32 mouse cellular contexts compared by ENCODE assay signal in genomic region chr7:103826255-103826887, GRCm38 (mm10). TPM values are rescaled to one million over a fixed set of nuclear protein-coding genes. Genes with fewer than 3 reads are reported as not detected.
DNase-seq lines count a peak whose midpoint lies in the region; ATAC-seq lines count a peak whose summit lies in the region.
"Had no signal": no experiment of that assay in that cellular context is flagged by ENCODE, and none has a peak within 500 bp of the region (broad histone marks: within the 10 kb centered on the region; RNA-seq: fewer than 3 reads in every experiment).

No protein-coding gene starts in this region.

- H3K27me3 ChIP-seq in liver, embryonic 16.5 days (ENCODE audit: control insufficient read depth, insufficient read depth, low read depth, low read length), result no peaks in the 10 kb centered on the region
- no peaks in the 10 kb centered on the region for H3K27me3 ChIP-seq in heart, embryonic 11.5 days (ENCODE audit: control insufficient read depth, insufficient read depth, low read length)
- H3K27me3 ChIP-seq: midbrain, embryonic 15.5 days; neural tube, embryonic 13.5 days had no signal

- 46% methylated on average over 3 of the region's 3 CpGs for WGBS in liver, embryonic 16.5 days (ENCODE audit: insufficient replicate concordance)
- 61% methylated on average over 3 of the region's 3 CpGs for WGBS in heart, embryonic 11.5 days (ENCODE audit: insufficient replicate concordance)

- intact Hi-C loops in heart, postnatal 10 days (cut with DNase I), result no loop called here

- peak overlapping the region; percentile 65 for H3K9ac ChIP-seq in liver, embryonic 16.5 days (ENCODE audit: low read depth, low read length)
- no peak overlapping the region for H3K9ac ChIP-seq in heart, embryonic 11.5 days (ENCODE audit: low read depth, low read length)
- H3K9ac ChIP-seq: midbrain, embryonic 15.5 days; neural tube, embryonic 13.5 days had no signal

- peak; percentile 3 to 5 for DNase-seq in layer of hippocampus, postnatal 14 days (ENCODE audit: low spot score in 2 of 2)
- no peak for DNase-seq in layer of hippocampus, postnatal 10 days (ENCODE audit: low spot score in 2 of 2)
- peak; percentile 82 for DNase-seq in c-Kit-negative CD71-positive TER-119-positive erythroid progenitor cells, embryonic 14.5 days (ENCODE audit: low read depth, low spot score)
- peak; percentile 79 for DNase-seq in liver
- DNase-seq in heart, postnatal 10 days, result no peak
- no peak for DNase-seq in right cerebral cortex, postnatal 14 days
- DNase-seq: adrenal gland, postnatal 14 days; cerebellum, adult 11-12 months; cerebellum, postnatal 14 days; kidney, adult 8-10 months; kidney, postnatal 25 days; retina, postnatal 1 day; right cerebral cortex, postnatal 4 days; thymus, adult 2 months had no signal

- peaks cover 19% of the 10 kb centered on the region for H3K4me1 ChIP-seq in liver, embryonic 16.5 days (ENCODE audit: control insufficient read depth, low read depth, low read length)
- no peaks in the 10 kb centered on the region for H3K4me1 ChIP-seq in heart, embryonic 11.5 days (ENCODE audit: control insufficient read depth, insufficient read depth, low read length)
- H3K4me1 ChIP-seq: heart, embryonic 10.5 days; limb, embryonic 10.5 days; midbrain, embryonic 15.5 days; neural tube, embryonic 13.5 days had no signal

- peak overlapping the region; percentile 96 for H3K27ac ChIP-seq in liver, embryonic 16.5 days (ENCODE audit: low read length)
- no peak overlapping the region for H3K27ac ChIP-seq in heart, embryonic 11.5 days (ENCODE audit: low read depth, low read length)
- H3K27ac ChIP-seq: heart, embryonic 10.5 days; limb, embryonic 10.5 days; macrophage; midbrain, embryonic 15.5 days; neural tube, embryonic 13.5 days had no signal

- peak overlapping the region; percentile 58 for H3K4me3 ChIP-seq in liver, embryonic 16.5 days (ENCODE audit: low read depth, low read length)
- H3K4me3 ChIP-seq in heart, embryonic 11.5 days (ENCODE audit: low read depth, low read length), result no peak overlapping the region
- H3K4me3 ChIP-seq: heart, embryonic 10.5 days; limb, embryonic 10.5 days; midbrain, embryonic 15.5 days; myocyte; neural tube, embryonic 13.5 days had no signal

- peak; percentile 47 for ATAC-seq in liver, embryonic 16.5 days (ENCODE audit: low read depth)
- ATAC-seq in heart, embryonic 11.5 days (replicated peaks; ENCODE audit: insufficient number of reproducible peaks, low FRiP score, low TSS enrichment), result no peak
- ATAC-seq: CD4-positive, CD25-positive, alpha-beta regulatory T cell, adult 4 months; forebrain, embryonic 14.5 days; midbrain, embryonic 15.5 days had no signal

- no peaks in the 10 kb centered on the region for H3K36me3 ChIP-seq in liver, embryonic 16.5 days (ENCODE audit: control insufficient read depth, insufficient read depth)
- no peaks in the 10 kb centered on the region for H3K36me3 ChIP-seq in heart, embryonic 11.5 days (ENCODE audit: control insufficient read depth, insufficient read depth, low read length)
- H3K36me3 ChIP-seq: heart, embryonic 10.5 days; limb, embryonic 10.5 days; midbrain, embryonic 15.5 days; neural tube, embryonic 13.5 days had no signal

- peak overlapping the region; percentile 41; the same call in 1 of the 2 replicates for H3K4me2 ChIP-seq in liver, embryonic 16.5 days (ENCODE audit: low read depth, low read length)
- H3K4me2 ChIP-seq in heart, embryonic 11.5 days, result no peak overlapping the region
- H3K4me2 ChIP-seq: midbrain, embryonic 15.5 days; neural tube, embryonic 13.5 days had no signal

- no peaks in the 10 kb centered on the region for H3K9me3 ChIP-seq in liver, embryonic 16.5 days (replicated peaks; ENCODE audit: control insufficient read depth, low read length)
- no peaks in the 10 kb centered on the region for H3K9me3 ChIP-seq in heart, embryonic 11.5 days (replicated peaks; ENCODE audit: control insufficient read depth, low read length)
- H3K9me3 ChIP-seq: heart, embryonic 10.5 days; limb, embryonic 10.5 days; midbrain, embryonic 15.5 days; neural tube, embryonic 13.5 days had no signal

RNA-seq across cellular contexts. Expression of gene Hbb-bs, which starts 1.5 kb away (rescaled TPM):
- 100 to 1,000 TPM; 565 to 654 TPM for total RNA-seq in layer of hippocampus, postnatal 14 days (2021)
- 100 to 1,000 TPM; 744 to 802 TPM for total RNA-seq in layer of hippocampus, postnatal 10 days (2021)
- polyA plus RNA-seq in liver, embryonic 16.5 days (2015; fragmentation: Nextera tagmentation; extraction: Ambion mirVana), result 113,562 and 115,549 TPM in 2 replicates
- 1,000 to 10,000 TPM; 4,406 to 9,811 TPM for total RNA-seq in heart, postnatal 10 days (2021)
- 849 and 1,123 TPM in 2 replicates for polyA plus RNA-seq in heart, embryonic 11.5 days (2014; fragmentation: Nextera tagmentation; extraction: Ambion mirVana)
- polyA plus RNA-seq: macrophage, myocyte had no signal

RNA-seq across cellular contexts. Expression of gene Hbb-bt, which starts 12.6 kb away (rescaled TPM):
- 10 to 100 TPM; 58.3 to 79.4 TPM for total RNA-seq in layer of hippocampus, postnatal 14 days (2021)
- total RNA-seq in layer of hippocampus, postnatal 10 days (2021), result 10 to 100 TPM; 83.8 to 97.7 TPM
- polyA plus RNA-seq in liver, embryonic 16.5 days (2015; fragmentation: Nextera tagmentation; extraction: Ambion mirVana), result 43,947 and 47,652 TPM in 2 replicates
- total RNA-seq in heart, postnatal 10 days (2021), result 1,000 to 10,000 TPM in 1 of 2 experiments, 100 to 1,000 TPM in 1; 560 to 1,219 TPM
- 2,483 and 3,067 TPM in 2 replicates for polyA plus RNA-seq in heart, embryonic 11.5 days (2014; fragmentation: Nextera tagmentation; extraction: Ambion mirVana)
- total RNA-seq: granulocyte monocyte progenitor cell, adult 5-6 weeks had no signal
- polyA plus RNA-seq: macrophage, myocyte had no signal

RNA-seq across cellular contexts. Expression of gene Hbb-bh2, which starts 13.9 kb away (rescaled TPM):
- total RNA-seq in layer of hippocampus, postnatal 14 days (2021), result not detected
- total RNA-seq in layer of hippocampus, postnatal 10 days (2021), result not detected
- 0.22 TPM in 1 of 2 replicates, not detected in the other for polyA plus RNA-seq in liver, embryonic 16.5 days (2015; fragmentation: Nextera tagmentation; extraction: Ambion mirVana)
- total RNA-seq in heart, postnatal 10 days (2021), result not detected
- polyA plus RNA-seq in heart, embryonic 11.5 days (2014; fragmentation: Nextera tagmentation; extraction: Ambion mirVana), result 0.31 TPM in 1 of 2 replicates, not detected in the other
- total RNA-seq: adrenal gland, postnatal 14 days; gastrocnemius, adult 8-10 months; granulocyte monocyte progenitor cell, adult 5-6 weeks; layer of hippocampus, adult 8-10 months; liver, adult 2 months had no signal
- polyA plus RNA-seq: CD4-positive, CD25-positive, alpha-beta regulatory T cell, adult 4 months; embryonic facial prominence, embryonic 11.5 days; forebrain, embryonic 14.5 days; heart, postnatal 0 days; hindbrain, embryonic 11.5 days; limb, embryonic 10.5 days; liver, adult 2 months; lung, postnatal 0 days; macrophage; midbrain, embryonic 15.5 days; myocyte; neural tube, embryonic 13.5 days; thymus, adult 2 months had no signal

RNA-seq across cellular contexts. Expression of gene Hbb-bh1, which starts 16.6 kb away (rescaled TPM):
- total RNA-seq in layer of hippocampus, postnatal 14 days (2021), result not detected
- total RNA-seq in layer of hippocampus, postnatal 10 days (2021), result not detected
- polyA plus RNA-seq in liver, embryonic 16.5 days (2015; fragmentation: Nextera tagmentation; extraction: Ambion mirVana), result 24.9 and 31.8 TPM in 2 replicates
- not detected for total RNA-seq in heart, postnatal 10 days (2021)
- polyA plus RNA-seq in heart, embryonic 11.5 days (2014; fragmentation: Nextera tagmentation; extraction: Ambion mirVana), result 7,786 and 8,740 TPM in 2 replicates
- total RNA-seq: adrenal gland, postnatal 14 days; gastrocnemius, adult 8-10 months; granulocyte monocyte progenitor cell, adult 5-6 weeks; layer of hippocampus, adult 8-10 months; liver, adult 2 months had no signal
- polyA plus RNA-seq: CD4-positive, CD25-positive, alpha-beta regulatory T cell, adult 4 months; heart, postnatal 0 days; liver, adult 2 months; macrophage; myocyte had no signal

RNA-seq across cellular contexts. Expression of gene Hbb-y, which starts 26.6 kb away (rescaled TPM):
- total RNA-seq in layer of hippocampus, postnatal 14 days (2021), result not detected
- not detected for total RNA-seq in layer of hippocampus, postnatal 10 days (2021)
- polyA plus RNA-seq in liver, embryonic 16.5 days (2015; fragmentation: Nextera tagmentation; extraction: Ambion mirVana), result 114 and 115 TPM in 2 replicates
- total RNA-seq in heart, postnatal 10 days (2021), result not detected
- 35,401 and 41,924 TPM in 2 replicates for polyA plus RNA-seq in heart, embryonic 11.5 days (2014; fragmentation: Nextera tagmentation; extraction: Ambion mirVana)
- total RNA-seq: adrenal gland, postnatal 14 days; gastrocnemius, adult 8-10 months; granulocyte monocyte progenitor cell, adult 5-6 weeks; layer of hippocampus, adult 8-10 months; liver, adult 2 months had no signal
- polyA plus RNA-seq: CD4-positive, CD25-positive, alpha-beta regulatory T cell, adult 4 months; liver, adult 2 months; macrophage; myocyte had no signal

Comparison
In these comparisons a context has a peak if more than half of its experiments do, and no peak if none do; other contexts are left out.
1. DNase-seq: peak in layer of hippocampus, postnatal 14 days (2 of 2), c-Kit-negative CD71-positive TER-119-positive erythroid progenitor cells, embryonic 14.5 days (single experiment) and liver (single experiment); none in layer of hippocampus, postnatal 10 days (0 of 2), heart, postnatal 10 days (0 of 2) and right cerebral cortex, postnatal 14 days (single experiment).
2. RNA of gene Hbb-bs, which starts 1.5 kb away (total RNA-seq): 4,406 to 9,811 TPM in heart, postnatal 10 days; 744 to 802 TPM in layer of hippocampus, postnatal 10 days and 565 to 654 TPM in layer of hippocampus, postnatal 14 days; every median in the first group is over 4 times any median in the second.
3. RNA of gene Hbb-bt, which starts 12.6 kb away (total RNA-seq): 560 to 1,219 TPM in heart, postnatal 10 days; 83.8 to 97.7 TPM in layer of hippocampus, postnatal 10 days and 58.3 to 79.4 TPM in layer of hippocampus, postnatal 14 days; every median in the first group is over 4 times any median in the second.